Mouse (Mus musculus): ENCODE measurements around the gene Imp4.

DNA sequence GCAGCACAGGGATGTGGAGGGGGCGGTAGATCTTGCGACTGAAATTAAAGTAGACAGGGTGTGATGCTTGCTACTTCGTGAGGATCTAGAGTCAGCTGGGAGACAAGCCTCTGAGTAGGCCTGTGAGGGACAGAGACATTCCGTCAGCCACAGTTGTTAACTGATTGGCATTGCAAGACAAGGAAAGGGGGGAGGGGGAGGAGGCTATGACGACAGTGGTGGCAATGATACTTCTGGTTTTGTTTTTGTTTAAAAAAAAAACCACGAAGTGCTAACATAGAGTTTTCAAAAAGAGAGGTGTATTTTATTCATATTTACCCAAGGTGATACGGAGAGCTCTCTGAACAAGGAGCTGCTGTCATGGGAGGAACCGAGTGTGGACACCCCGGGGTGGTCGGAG is 44.8 kb downstream of the Imp4 start:
- TF ChIP-seq CTCF (IDR thresholded peaks at IDR 0.05), result no peak
- TF ChIP-seq POLR2A (IDR thresholded peaks at IDR 0.05; ENCODE audit: insufficient read depth, low read depth, low read length), result no peak

All from heart, adult 2 months (tissue).